Mouse (Mus musculus): Measurements from ENCODE around the gene Olfr1417. TPM values are rescaled to one million over a fixed set of nuclear protein-coding genes. Genes with fewer than 3 reads are reported as not detected.
A peak's percentile ranks its signal among the peaks of the same experiment; 100 is the strongest.

Gene Olfr1417
- polyA plus RNA-seq, 1 experiment, result 0.05 TPM

GRCm38 (mm10) chr19:11819800-11820199 is 19.2 kb downstream of the Olfr1417 start:
- TF ChIP-seq POLR2A (IDR thresholded peaks at IDR 0.05; ENCODE audit: borderline replicate concordance, extremely low read depth, insufficient read depth, insufficient read length, poor library complexity, severe bottlenecking) (no peak), CTCF (IDR thresholded peaks at IDR 0.05; ENCODE audit: borderline replicate concordance, extremely low read depth, insufficient read depth, insufficient read length) (peak; percentile 74)
- DNase-seq (ENCODE audit: low read depth), result peak; percentile 89

GRCm38 (mm10) chr19:11819143-11819700 is 19.8 kb downstream of the Olfr1417 start, which contains the start of gene Stx3:
Stx3 (minus strand) TSS chr19:11819403.
- TF ChIP-seq CTCF (IDR thresholded peaks at IDR 0.05; ENCODE audit: borderline replicate concordance, extremely low read depth, insufficient read depth, insufficient read length) (no peak), POLR2A (IDR thresholded peaks at IDR 0.05; ENCODE audit: borderline replicate concordance, extremely low read depth, insufficient read depth, insufficient read length, poor library complexity, severe bottlenecking) (no peak)
- DNase-seq (ENCODE audit: low read depth), result no peak

GRCm38 (mm10) chr19:11818199-11819142 is 20.5 kb downstream of the Olfr1417 start:
- peak; percentile 40 for DNase-seq (ENCODE audit: low read depth)
- TF ChIP-seq CTCF (IDR thresholded peaks at IDR 0.05; ENCODE audit: borderline replicate concordance, extremely low read depth, insufficient read depth, insufficient read length), result no peak
- no peak for TF ChIP-seq POLR2A (IDR thresholded peaks at IDR 0.05; ENCODE audit: borderline replicate concordance, extremely low read depth, insufficient read depth, insufficient read length, poor library complexity, severe bottlenecking)

GRCm38 (mm10) chr19:11817586-11817985 is 21.4 kb downstream of the Olfr1417 start:
- TF ChIP-seq CTCF (IDR thresholded peaks at IDR 0.05; ENCODE audit: borderline replicate concordance, extremely low read depth, insufficient read depth, insufficient read length) (no peak), POLR2A (IDR thresholded peaks at IDR 0.05; ENCODE audit: borderline replicate concordance, extremely low read depth, insufficient read depth, insufficient read length, poor library complexity, severe bottlenecking) (no peak)
- DNase-seq (ENCODE audit: low read depth), result no peak

- no peak for DNase-seq (ENCODE audit: low read depth)
- TF ChIP-seq CTCF (IDR thresholded peaks at IDR 0.05; ENCODE audit: borderline replicate concordance, extremely low read depth, insufficient read depth, insufficient read length) (no peak), POLR2A (IDR thresholded peaks at IDR 0.05; ENCODE audit: borderline replicate concordance, extremely low read depth, insufficient read depth, insufficient read length, poor library complexity, severe bottlenecking) (no peak)
These were observed 22.3 kb downstream of the Olfr1417 start for GRCm38 (mm10) chr19:11816706-11817105.

GRCm38 (mm10) chr19:11814742-11815333 is 24.2 kb downstream of the Olfr1417 start:
- TF ChIP-seq CTCF (IDR thresholded peaks at IDR 0.05; ENCODE audit: borderline replicate concordance, extremely low read depth, insufficient read depth, insufficient read length), result no peak
- no peak for TF ChIP-seq POLR2A (IDR thresholded peaks at IDR 0.05; ENCODE audit: borderline replicate concordance, extremely low read depth, insufficient read depth, insufficient read length, poor library complexity, severe bottlenecking)

GRCm38 (mm10) chr19:11813649-11814048 is 25.4 kb downstream of the Olfr1417 start:
- peak; percentile 42 for DNase-seq (ENCODE audit: low read depth)
- TF ChIP-seq POLR2A (IDR thresholded peaks at IDR 0.05; ENCODE audit: borderline replicate concordance, extremely low read depth, insufficient read depth, insufficient read length, poor library complexity, severe bottlenecking) (no peak), CTCF (IDR thresholded peaks at IDR 0.05; ENCODE audit: borderline replicate concordance, extremely low read depth, insufficient read depth, insufficient read length) (no peak)

More at GRCm38 (mm10) chr19:11814742-11815333, 24.2 kb downstream of the Olfr1417 start:
- DNase-seq (ENCODE audit: low read depth), result no peak

GRCm38 (mm10) chr19:11813136-11813535 is 25.9 kb downstream of the Olfr1417 start:
- no peak for DNase-seq (ENCODE audit: low read depth)
- TF ChIP-seq POLR2A (IDR thresholded peaks at IDR 0.05; ENCODE audit: borderline replicate concordance, extremely low read depth, insufficient read depth, insufficient read length, poor library complexity, severe bottlenecking) (no peak), CTCF (IDR thresholded peaks at IDR 0.05; ENCODE audit: borderline replicate concordance, extremely low read depth, insufficient read depth, insufficient read length) (no peak)

GRCm38 (mm10) chr19:11811688-11812365 is 27.2 kb downstream of the Olfr1417 start:
- peak; percentile 88 for DNase-seq (ENCODE audit: low read depth)

GRCm38 (mm10) chr19:11810856-11811255 is 28.2 kb downstream of the Olfr1417 start:
- no peak for TF ChIP-seq POLR2A (IDR thresholded peaks at IDR 0.05; ENCODE audit: borderline replicate concordance, extremely low read depth, insufficient read depth, insufficient read length, poor library complexity, severe bottlenecking)
- no peak for TF ChIP-seq CTCF (IDR thresholded peaks at IDR 0.05; ENCODE audit: borderline replicate concordance, extremely low read depth, insufficient read depth, insufficient read length)
- DNase-seq (ENCODE audit: low read depth), result no peak

More at GRCm38 (mm10) chr19:11811688-11812365, 27.2 kb downstream of the Olfr1417 start:
- TF ChIP-seq CTCF (IDR thresholded peaks at IDR 0.05; ENCODE audit: borderline replicate concordance, extremely low read depth, insufficient read depth, insufficient read length) (no peak), POLR2A (IDR thresholded peaks at IDR 0.05; ENCODE audit: borderline replicate concordance, extremely low read depth, insufficient read depth, insufficient read length, poor library complexity, severe bottlenecking) (no peak)

Measured in brain, embryonic 14.5 days (tissue).